23 mouse cellular contexts compared by ENCODE assay signal in the genomic region with DNA sequence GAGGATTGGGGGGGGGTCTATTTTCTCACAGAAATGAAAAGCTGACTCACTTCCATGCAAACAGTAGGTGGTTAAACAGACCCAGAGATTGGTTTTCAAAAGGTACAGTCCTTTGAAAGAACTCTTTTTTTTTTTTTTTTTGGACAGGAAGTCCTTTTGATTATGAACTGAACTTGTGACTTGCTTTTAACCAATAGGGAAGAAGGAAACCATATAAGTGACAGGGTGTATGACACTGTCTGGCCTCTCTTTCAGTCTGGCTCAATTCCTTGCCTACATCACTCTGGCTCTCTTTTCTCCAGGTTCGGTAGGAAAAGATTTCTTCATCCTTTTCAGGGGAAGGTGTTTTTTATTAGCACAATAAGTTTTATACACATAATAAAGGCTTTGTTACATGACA.
"Had no signal": no experiment of that assay in that cellular context is flagged by ENCODE, and none has a peak within 500 bp of the region (broad histone marks: within the 10 kb centered on the region; RNA-seq: fewer than 3 reads in every experiment).

No protein-coding gene starts in this region.

- H3K36me3 ChIP-seq: kidney, embryonic 15.5 days; limb, embryonic 12.5 days; limb, embryonic 15.5 days; midbrain, embryonic 12.5 days; neural tube, embryonic 13.5 days; stomach, embryonic 15.5 days had no signal

- H3K27me3 ChIP-seq: kidney, embryonic 15.5 days; limb, embryonic 12.5 days; limb, embryonic 15.5 days; midbrain, embryonic 12.5 days; neural tube, embryonic 13.5 days; stomach, embryonic 15.5 days had no signal

- H3K4me2 ChIP-seq: kidney, embryonic 15.5 days; limb, embryonic 12.5 days; limb, embryonic 15.5 days; liver, embryonic 11.5 days; lung, embryonic 14.5 days; midbrain, embryonic 12.5 days; neural tube, embryonic 13.5 days; stomach, embryonic 15.5 days had no signal

- H3K9me3 ChIP-seq: kidney, embryonic 15.5 days; limb, embryonic 12.5 days; limb, embryonic 15.5 days; midbrain, embryonic 12.5 days; neural tube, embryonic 13.5 days; stomach, embryonic 15.5 days had no signal

- DNase-seq: kidney, adult 8-10 months; kidney, postnatal 10 days; kidney, postnatal 36 days; layer of hippocampus, postnatal 36 days; left cerebral cortex, postnatal 4 days; liver, postnatal 0 days; lung, embryonic 14.5 days; right cerebral cortex, postnatal 14 days; right cerebral cortex, postnatal 4 days; spleen, adult 18-20 months; thymus, postnatal 36 days had no signal

- H3K4me3 ChIP-seq: kidney, embryonic 15.5 days; limb, embryonic 12.5 days; limb, embryonic 15.5 days; midbrain, embryonic 12.5 days; myocyte; neural tube, embryonic 13.5 days; stomach, embryonic 15.5 days had no signal

- ATAC-seq: liver, postnatal 0 days; lung, postnatal 0 days; midbrain, embryonic 16.5 days had no signal

- H3K4me1 ChIP-seq: midbrain, embryonic 12.5 days; neural tube, embryonic 13.5 days; stomach, embryonic 15.5 days had no signal

- H3K27ac ChIP-seq: kidney, embryonic 15.5 days; limb, embryonic 12.5 days; liver, embryonic 14.5 days; macrophage; midbrain, embryonic 12.5 days; neural tube, embryonic 13.5 days; stomach, embryonic 15.5 days had no signal

- H3K9ac ChIP-seq: kidney, embryonic 15.5 days; limb, embryonic 12.5 days; limb, embryonic 15.5 days; liver, embryonic 14.5 days; liver, postnatal 0 days; lung, embryonic 14.5 days; midbrain, embryonic 12.5 days; neural tube, embryonic 13.5 days; stomach, embryonic 15.5 days had no signal
